Mouse (Mus musculus): Measurements from ENCODE around the gene Pnmal2. TPM values are rescaled to one million over a fixed set of nuclear protein-coding genes. Genes with fewer than 3 reads are reported as not detected.

Gene Pnmal2
- polyA plus RNA-seq, 1 experiment from 2014 or later: 5.7 TPM

- no peak overlapping the region for H3K27ac ChIP-seq
- no peak overlapping the region for H3K4me3 ChIP-seq
- H3K36me3 ChIP-seq: peaks cover 16% of the 10 kb centered on the region
- 56% methylated on average over 10 of the region's 10 CpGs for WGBS
- H3K4me1 ChIP-seq: peaks cover 48% of the 10 kb centered on the region
- DNase-seq (ENCODE audit: low spot score): no peak
- 0 out of 2 replicates have a peak, but pooled peaks cover 5% of the 10 kb centered on the region for H3K27me3 ChIP-seq (ENCODE audit: low read depth, poor library complexity, severe bottlenecking)
- no peaks in the 10 kb centered on the region for H3K9me3 ChIP-seq (replicated peaks)
Observed at GRCm38 (mm10) chr7:16909909-16910308, 34.6 kb upstream of the Pnmal2 start.

- H3K27me3 ChIP-seq (ENCODE audit: low read depth, poor library complexity, severe bottlenecking): 0 out of 2 replicates have a peak, but pooled peaks cover 5% of the 10 kb centered on the region
- H3K4me1 ChIP-seq: peaks cover 34% of the 10 kb centered on the region
- no peak for DNase-seq (ENCODE audit: low spot score)
- H3K4me3 ChIP-seq: no peak overlapping the region
- 94% methylated on average over 3 of the region's 3 CpGs for WGBS
- no peak overlapping the region for H3K27ac ChIP-seq
- H3K36me3 ChIP-seq: peaks cover 36% of the 10 kb centered on the region
- no peaks in the 10 kb centered on the region for H3K9me3 ChIP-seq (replicated peaks)
Observed at GRCm38 (mm10) chr7:16911904-16912303, 32.6 kb upstream of the Pnmal2 start.

- Histone ChIP-seq H3K36me3 (peaks cover 41% of the 10 kb centered on the region), H3K27me3 (ENCODE audit: low read depth, poor library complexity, severe bottlenecking) (0 out of 2 replicates have a peak, but pooled peaks cover 5% of the 10 kb centered on the region), H3K27ac (no peak overlapping the region), H3K4me1 (peaks cover 33% of the 10 kb centered on the region), H3K9me3 (replicated peaks) (no peaks in the 10 kb centered on the region), H3K4me3 (no peak overlapping the region)
- no peak for DNase-seq (ENCODE audit: low spot score)
- 83% methylated on average over 6 of the region's 6 CpGs for WGBS
Observed at GRCm38 (mm10) chr7:16912360-16912759, 32.1 kb upstream of the Pnmal2 start.

- H3K4me1 ChIP-seq: peaks cover 36% of the 10 kb centered on the region
- 0 out of 2 replicates have a peak overlapping the region, but pooled peaks have one; percentile 38 for H3K27ac ChIP-seq
- peaks cover 57% of the 10 kb centered on the region for H3K36me3 ChIP-seq
- peak; percentile 82 for DNase-seq (ENCODE audit: low spot score)
- WGBS: 40% methylated on average over 10 of the region's 10 CpGs
- H3K4me3 ChIP-seq: no peak overlapping the region
- H3K27me3 ChIP-seq (ENCODE audit: low read depth, poor library complexity, severe bottlenecking): 0 out of 2 replicates have a peak, but pooled peaks cover under 1% of the 10 kb centered on the region
- no peaks in the 10 kb centered on the region for H3K9me3 ChIP-seq (replicated peaks)
Observed at GRCm38 (mm10) chr7:16913806-16914452, 30.6 kb upstream of the Pnmal2 start.

- DNase-seq (ENCODE audit: low spot score): peak; percentile 30
- peaks cover 38% of the 10 kb centered on the region for H3K4me1 ChIP-seq
- no peaks in the 10 kb centered on the region for H3K27me3 ChIP-seq (ENCODE audit: low read depth, poor library complexity, severe bottlenecking)
- WGBS: 84% methylated on average over 18 of the region's 18 CpGs
- H3K27ac ChIP-seq: no peak overlapping the region
- H3K9me3 ChIP-seq (replicated peaks): no peaks in the 10 kb centered on the region
- no peak overlapping the region for H3K4me3 ChIP-seq
- peaks cover 64% of the 10 kb centered on the region for H3K36me3 ChIP-seq
Observed at GRCm38 (mm10) chr7:16914453-16915343, 29.8 kb upstream of the Pnmal2 start.

GRCm38 (mm10) chr7:16915461-16916340 is 28.8 kb upstream of the Pnmal2 start:
- 93% methylated on average over 32 of the region's 32 CpGs for WGBS
- no peaks in the 10 kb centered on the region for H3K9me3 ChIP-seq (replicated peaks)
- DNase-seq (ENCODE audit: low spot score): no peak
- H3K4me3 ChIP-seq: no peak overlapping the region
- H3K4me1 ChIP-seq: peaks cover 42% of the 10 kb centered on the region
- H3K27ac ChIP-seq: no peak overlapping the region
- H3K27me3 ChIP-seq (ENCODE audit: low read depth, poor library complexity, severe bottlenecking): no peaks in the 10 kb centered on the region
- H3K36me3 ChIP-seq: peaks cover 72% of the 10 kb centered on the region

GRCm38 (mm10) chr7:16916342-16917265 is 27.9 kb upstream of the Pnmal2 start:
- peaks cover 51% of the 10 kb centered on the region for H3K4me1 ChIP-seq
- WGBS: 88% methylated on average over 30 of the region's 30 CpGs
- H3K4me3 ChIP-seq: no peak overlapping the region
- DNase-seq (ENCODE audit: low spot score): no peak
- H3K27ac ChIP-seq: no peak overlapping the region
- H3K36me3 ChIP-seq: peaks cover 81% of the 10 kb centered on the region
- H3K9me3 ChIP-seq (replicated peaks): no peaks in the 10 kb centered on the region
- H3K27me3 ChIP-seq (ENCODE audit: low read depth, poor library complexity, severe bottlenecking): no peaks in the 10 kb centered on the region

- peaks cover 88% of the 10 kb centered on the region for H3K36me3 ChIP-seq
Observed at GRCm38 (mm10) chr7:16917447-16917846, 27.0 kb upstream of the Pnmal2 start.

GRCm38 (mm10) chr7:16918014-16918413 is 26.5 kb upstream of the Pnmal2 start:
- peaks cover 89% of the 10 kb centered on the region for H3K36me3 ChIP-seq
- WGBS: 83% methylated on average over 9 of the region's 9 CpGs
- no peak overlapping the region for H3K27ac ChIP-seq
- no peak overlapping the region for H3K4me3 ChIP-seq
- peaks cover 60% of the 10 kb centered on the region for H3K4me1 ChIP-seq
- DNase-seq (ENCODE audit: low spot score): no peak
- no peaks in the 10 kb centered on the region for H3K27me3 ChIP-seq (ENCODE audit: low read depth, poor library complexity, severe bottlenecking)
- H3K9me3 ChIP-seq (replicated peaks): no peaks in the 10 kb centered on the region

More at GRCm38 (mm10) chr7:16917447-16917846, 27.0 kb upstream of the Pnmal2 start:
- no peak overlapping the region for H3K27ac ChIP-seq
- 53% methylated on average over 11 of the region's 11 CpGs for WGBS
- no peaks in the 10 kb centered on the region for H3K9me3 ChIP-seq (replicated peaks)
- peaks cover 55% of the 10 kb centered on the region for H3K4me1 ChIP-seq
- no peaks in the 10 kb centered on the region for H3K27me3 ChIP-seq (ENCODE audit: low read depth, poor library complexity, severe bottlenecking)
- H3K4me3 ChIP-seq: no peak overlapping the region
- no peak for DNase-seq (ENCODE audit: low spot score)

GRCm38 (mm10) chr7:16918670-16919069 is 25.8 kb upstream of the Pnmal2 start:
- H3K36me3 ChIP-seq: peaks cover 85% of the 10 kb centered on the region
- 87% methylated on average over 3 of the region's 3 CpGs for WGBS
- no peaks in the 10 kb centered on the region for H3K27me3 ChIP-seq (ENCODE audit: low read depth, poor library complexity, severe bottlenecking)
- peaks cover 62% of the 10 kb centered on the region for H3K4me1 ChIP-seq
- no peak overlapping the region for H3K4me3 ChIP-seq
- H3K9me3 ChIP-seq (replicated peaks): no peaks in the 10 kb centered on the region
- no peak overlapping the region for H3K27ac ChIP-seq
- DNase-seq (ENCODE audit: low spot score): no peak

- no peak for DNase-seq (ENCODE audit: low spot score)
- Histone ChIP-seq H3K4me1 (peaks cover 62% of the 10 kb centered on the region), H3K9me3 (replicated peaks) (no peaks in the 10 kb centered on the region), H3K27me3 (ENCODE audit: low read depth, poor library complexity, severe bottlenecking) (no peaks in the 10 kb centered on the region), H3K4me3 (peak overlapping the region; percentile 23), H3K36me3 (peaks cover 76% of the 10 kb centered on the region), H3K27ac (peak overlapping the region; percentile 51; the same call in 1 of the 2 replicates)
- 84% methylated on average over 13 of the region's 13 CpGs for WGBS
Observed at GRCm38 (mm10) chr7:16919395-16920149, 24.9 kb upstream of the Pnmal2 start.

Measured in limb, embryonic 10.5 days (tissue).